Mouse (Mus musculus) embryonic stem cell, embryonic (primary cell): ENCODE data around the gene Macrod1.

Source experiments
- CTCF ChIA-PET, 4 experiments: fragments of 300-600 bp in 2 of 4; fragments of 350-600 bp in 2 of 4; sonication (Branson Sonifier 250); formaldehyde crosslinking; loops; one replicate each; lab custom pipeline; 2022; ENCODE audit warnings: inconsistent platforms in 2 of 4; lab: Charles Lee
- POLR2A ChIA-PET, 4 experiments: fragments of 300-600 bp in 2 of 4; fragments of 350-600 bp in 2 of 4; sonication (Branson Sonifier 250); formaldehyde crosslinking; loops; one replicate each; lab custom pipeline; 2022; ENCODE audit warnings: antibody characterized with exemption in 4 of 4, inconsistent platforms in 1 of 4; lab: Charles Lee

The Macrod1 gene

DNA sequence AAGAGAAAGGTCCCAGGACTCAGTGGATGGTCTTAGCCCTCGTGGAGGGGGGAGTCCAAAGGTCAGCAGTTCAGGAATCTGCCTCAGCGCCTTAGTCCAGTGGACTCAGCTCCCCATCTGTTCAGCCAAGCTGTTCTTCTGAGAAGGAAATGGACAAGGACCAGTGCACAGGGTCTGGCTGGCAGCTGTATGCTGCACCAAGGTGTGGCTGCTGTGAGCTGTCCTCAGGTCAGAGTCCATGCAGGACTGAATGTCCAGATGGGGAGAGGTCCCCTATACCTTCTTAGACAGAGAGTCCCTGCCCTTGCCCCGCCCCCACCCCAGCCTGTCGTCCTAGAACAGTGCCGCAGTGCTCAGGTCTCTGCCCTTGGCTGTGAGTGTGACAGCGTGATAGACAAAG lies 135.0 kb downstream of the Macrod1 start:
- ChIA-PET POLR2A (interaction anchor here in 3 of 4 experiments (0.5 to 8.5 kb wide), 8 partner anchors 12 to 162 kb away, joined by 3 to 41 read pairs (median 5); partner anchors contain the start of gene Otub1 (in 2 of the 3)), CTCF (interaction anchor here in 1 of 4 experiments (0.6 to 1.7 kb wide), 3 partner anchors 16 to 140 kb away, joined by 3 to 7 read pairs (median 3); no protein-coding TSS in a partner anchor)

DNA sequence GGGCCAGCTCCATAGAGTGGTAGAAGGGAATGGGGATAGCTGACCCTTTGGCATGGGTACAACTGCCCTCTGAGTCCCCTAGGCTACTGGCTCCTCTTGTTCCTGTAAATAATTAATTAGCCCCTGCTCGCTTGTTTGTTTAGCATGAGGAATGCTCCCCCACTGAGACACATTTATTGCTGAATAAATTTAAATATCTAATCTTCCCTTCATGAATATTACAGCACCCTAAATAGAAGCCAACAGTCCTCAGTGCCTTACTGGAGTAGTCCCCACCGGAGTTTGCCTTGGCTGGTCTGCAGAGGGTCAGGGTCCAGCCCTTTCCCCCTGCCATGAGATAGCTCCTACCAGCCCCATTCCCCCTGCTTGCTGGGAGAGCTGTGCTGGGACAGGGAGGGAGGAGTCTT lies 136.0 kb downstream of the Macrod1 start:
- ChIA-PET POLR2A (interaction anchor here in 3 of 4 experiments (1.1 to 8.5 kb wide), 6 partner anchors 13 to 161 kb away, joined by 3 to 41 read pairs (median 4); partner anchors contain the start of gene Otub1 (in 3 of the 3)), CTCF (interaction anchor here in 2 of 4 experiments (0.6 to 1.7 kb wide), 3 partner anchors 16 to 1489 kb away, joined by 3 to 6 read pairs (median 3); no protein-coding TSS in a partner anchor)

DNA sequence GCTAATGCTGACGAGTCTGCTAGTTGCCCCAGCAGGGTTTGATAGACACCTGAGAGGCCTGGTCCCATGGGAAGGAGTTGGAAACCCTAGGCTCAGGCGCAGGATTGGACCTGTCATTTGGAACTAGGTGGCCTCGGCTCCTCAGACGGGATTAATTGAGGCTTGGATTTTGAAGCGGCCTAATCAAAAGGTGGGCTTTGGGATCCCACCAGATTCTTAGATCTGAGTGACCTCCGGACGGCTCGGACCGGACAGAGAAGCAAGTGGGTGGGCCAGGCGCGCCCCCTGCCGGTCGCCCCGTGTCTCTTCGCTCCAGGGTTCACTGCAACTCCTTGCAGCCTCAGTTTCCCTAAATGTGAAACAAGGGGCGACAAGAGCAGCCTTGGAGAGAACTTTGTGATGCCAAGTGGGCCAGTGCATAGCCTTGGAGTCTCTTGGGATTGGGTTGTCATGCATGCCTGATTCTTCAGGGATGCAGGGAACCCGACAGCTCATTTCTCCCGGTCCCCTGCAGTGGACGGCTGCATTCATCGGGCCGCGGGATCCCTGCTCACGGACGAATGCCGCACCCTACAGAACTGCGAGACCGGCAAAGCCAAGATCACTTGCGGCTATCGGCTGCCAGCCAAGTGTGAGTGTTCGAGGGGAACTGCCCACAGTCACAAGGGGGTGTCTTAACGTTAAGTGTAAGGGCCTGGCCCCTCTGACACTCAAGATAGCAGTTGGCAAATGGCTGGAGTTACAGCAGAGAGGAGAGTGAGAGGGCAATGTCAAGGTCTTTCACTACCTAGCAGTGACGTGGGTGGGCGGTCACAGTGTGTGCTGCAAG lies 139.5 kb downstream of the Macrod1 start:
- ChIA-PET CTCF (interaction anchor here in 3 of 4 experiments (0.6 to 1.9 kb wide), 16 partner anchors 9 to 353 kb away, joined by 3 to 8 read pairs (median 3); partner anchors contain the start of gene Otub1 (in 1 of the 3)), POLR2A (interaction anchor here in 3 of 4 experiments (1.0 to 8.5 kb wide), 10 partner anchors 9 to 682 kb away, joined by 3 to 41 read pairs (median 5); partner anchors contain the start of genes Otub1 (in 2 of the 3), Cox8a (in 1 of the 3) and Macrod1 (in 1 of the 3))

DNA sequence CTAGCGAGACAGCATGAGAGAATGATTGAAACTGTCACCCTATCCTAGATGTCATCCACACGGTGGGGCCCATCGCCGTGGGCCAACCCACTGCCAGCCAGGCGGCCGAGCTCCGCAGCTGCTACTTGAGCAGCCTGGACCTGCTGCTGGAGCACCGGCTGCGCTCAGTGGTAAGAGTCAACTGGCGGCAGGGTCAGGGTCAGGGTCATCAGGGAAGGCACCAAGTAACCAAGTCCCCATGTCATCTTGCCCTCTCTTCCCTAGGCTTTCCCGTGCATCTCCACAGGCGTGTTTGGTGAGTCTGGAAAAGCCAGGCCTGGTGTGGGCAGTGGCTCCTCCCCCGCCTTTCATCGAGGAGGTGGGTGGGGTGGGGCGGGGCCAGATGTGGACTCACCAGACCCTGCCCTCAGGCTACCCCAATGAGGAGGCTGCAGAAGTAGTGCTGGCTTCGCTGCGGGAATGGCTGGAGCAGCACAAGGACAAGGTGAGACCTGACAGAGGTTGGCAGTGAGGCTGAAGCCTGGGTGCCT lies 140.2 kb downstream of the Macrod1 start:
- CTCF ChIA-PET = interaction anchor here in 3 of 4 experiments (0.8 to 1.5 kb wide), 12 partner anchors 8 to 352 kb away, joined by 3 to 4 read pairs (median 3); partner anchors contain the start of gene Otub1 (in 1 of the 3)
- POLR2A ChIA-PET = interaction anchor here in 3 of 4 experiments (0.9 to 8.5 kb wide), 15 partner anchors 8 to 683 kb away, joined by 3 to 41 read pairs (median 4); partner anchors contain the start of genes Otub1 (in 2 of the 3), Cox8a (in 1 of the 3), Macrod1 (in 1 of the 3) and Stip1 (in 1 of the 3)

DNA sequence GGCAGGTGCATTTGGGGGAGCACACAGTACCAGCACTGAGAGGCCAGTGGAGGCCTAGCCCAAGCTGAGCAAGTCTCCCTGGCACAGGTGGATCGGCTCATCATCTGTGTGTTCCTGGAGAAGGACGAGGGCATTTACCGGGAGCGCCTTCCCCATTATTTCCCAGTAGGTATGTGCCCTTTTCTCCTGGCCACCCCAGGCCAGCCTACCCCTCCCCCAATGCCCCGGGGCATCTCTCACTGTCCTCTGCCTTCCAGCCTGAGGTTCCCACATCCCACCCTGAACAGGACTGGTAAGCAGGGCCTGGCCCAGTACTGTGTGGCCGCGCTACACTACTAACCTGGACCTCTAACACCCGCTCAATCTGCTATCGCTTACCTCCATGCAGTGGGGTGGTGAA lies 140.8 kb downstream of the Macrod1 start:
- ChIA-PET POLR2A (interaction anchor here in 2 of 4 experiments (0.6 to 8.5 kb wide), 12 partner anchors 8 to 246 kb away, joined by 3 to 41 read pairs (median 4); partner anchors contain the start of genes Otub1 (in 2 of the 2), Cox8a (in 1 of the 2) and Stip1 (in 1 of the 2)), CTCF (interaction anchor here in 2 of 4 experiments (0.6 to 1.0 kb wide), 2 partner anchors 127 to 131 kb away, joined by 3 to 6 read pairs; no protein-coding TSS in a partner anchor)

DNA sequence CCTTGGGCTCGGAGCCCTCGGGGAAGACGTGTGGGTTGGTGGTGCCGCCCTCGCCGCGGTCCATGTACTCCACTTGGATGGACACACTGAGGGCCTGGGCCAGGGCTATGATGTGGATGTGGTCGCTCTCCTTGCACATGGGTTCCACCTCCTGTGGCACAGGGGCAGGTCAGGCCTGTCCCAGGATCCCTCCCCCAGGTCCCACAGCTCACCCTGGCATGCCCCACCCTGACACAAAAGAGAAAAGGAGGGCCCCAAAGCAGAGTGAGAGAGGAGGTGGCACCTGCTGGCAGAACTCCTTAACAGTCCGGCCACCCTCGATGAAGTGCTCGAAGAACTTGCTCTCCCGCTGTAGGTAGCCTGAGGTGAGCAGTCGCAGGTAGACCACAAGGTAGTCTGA lies 142.5 kb downstream of the Macrod1 start:
- ChIA-PET POLR2A (interaction anchor here in 1 of 4 experiments (0.8 to 1.0 kb wide), 2 partner anchors 10 to 132 kb away, joined by 4 read pairs; no protein-coding TSS in a partner anchor), CTCF (interaction anchor here in 2 of 4 experiments (0.5 to 1.1 kb wide), 2 partner anchors 117 to 141 kb away, joined by 3 read pairs; no protein-coding TSS in a partner anchor)

DNA sequence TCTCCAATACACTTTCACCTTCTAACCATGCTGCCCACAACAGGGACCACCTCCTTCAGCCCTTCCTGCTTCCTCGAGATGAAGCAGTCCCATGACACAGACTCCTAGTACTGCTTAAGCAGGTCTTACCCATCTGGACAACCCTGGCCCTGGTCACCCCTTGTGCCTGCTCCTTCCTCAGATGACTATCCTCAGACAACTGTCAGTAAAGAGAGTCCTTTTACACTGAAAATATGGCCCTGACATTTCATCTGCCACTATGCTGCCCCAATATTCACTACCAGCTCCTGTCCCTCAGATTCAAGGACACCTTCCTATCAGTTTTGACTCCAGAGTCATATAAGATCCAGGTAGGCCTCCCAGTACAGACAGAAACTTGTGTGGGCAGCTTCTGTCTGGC lies 143.8 kb downstream of the Macrod1 start:
- ChIA-PET CTCF (interaction anchor here in 1 of 4 experiments (1.1 kb wide), 1 partner anchor 133 kb away, joined by 3 read pairs; no protein-coding TSS in a partner anchor), POLR2A (interaction anchor here in 3 of 4 experiments (0.6 to 1.8 kb wide), 13 partner anchors 13 to 249 kb away, joined by 3 to 9 read pairs (median 3); no protein-coding TSS in a partner anchor)

DNA sequence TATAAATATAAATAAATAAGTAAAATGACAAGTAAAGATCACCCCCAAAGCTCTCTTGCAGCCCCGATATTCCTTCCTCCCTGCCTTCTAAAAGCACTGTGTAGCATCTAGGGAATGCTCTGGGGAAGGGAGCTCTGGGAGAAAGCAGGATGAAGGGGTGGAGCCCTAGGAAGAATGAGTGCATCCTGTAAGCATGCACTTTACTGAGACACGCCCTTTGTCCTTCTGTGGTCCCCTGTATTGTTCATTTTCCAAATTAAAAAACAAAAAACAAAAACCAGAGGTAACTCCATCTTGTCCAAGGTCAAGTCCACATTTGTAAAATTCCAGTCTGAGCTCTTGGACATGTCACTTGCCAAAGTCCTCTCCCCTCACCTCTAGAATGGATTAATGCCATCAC lies 148.3 kb downstream of the Macrod1 start:
- ChIA-PET POLR2A (interaction anchor here (0.7 to 7.3 kb wide), 57 partner anchors 8 to 402 kb away, joined by 3 to 96 read pairs (median 5); partner anchors contain the start of genes Cox8a (in 3 of the 4), Macrod1 (in 2 of the 4), Naa40 (in 2 of the 4) and 2700081O15Rik (in 1 of the 4)), CTCF (interaction anchor here (0.5 to 1.6 kb wide), 4 partner anchors 8 to 147 kb away, joined by 3 to 4 read pairs (median 3); no protein-coding TSS in a partner anchor)

DNA sequence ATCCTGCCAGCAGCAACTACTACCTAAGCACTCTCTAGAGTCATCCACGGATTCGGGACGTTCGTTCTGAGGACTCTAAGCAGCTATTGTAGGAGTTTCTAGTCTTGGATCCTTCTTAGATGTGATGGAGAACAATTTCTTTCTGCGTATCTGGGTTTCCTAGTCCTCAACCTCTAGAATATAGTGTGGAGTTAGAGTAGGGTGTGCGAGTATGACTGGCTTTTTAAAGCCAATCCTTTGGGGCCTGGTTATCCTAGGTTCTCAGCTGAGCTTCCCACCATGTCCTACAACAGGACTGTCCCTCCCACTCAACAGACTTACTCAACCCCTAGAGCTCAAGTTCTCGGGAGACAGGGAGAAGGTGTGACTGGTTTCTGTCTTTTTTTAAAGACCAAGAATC lies 148.7 kb downstream of the Macrod1 start:
- CTCF ChIA-PET = interaction anchor here (0.5 to 1.6 kb wide), 5 partner anchors 9 to 183 kb away, joined by 3 to 4 read pairs (median 3); no protein-coding TSS in a partner anchor
- POLR2A ChIA-PET = interaction anchor here (0.6 to 7.3 kb wide), 60 partner anchors 9 to 402 kb away, joined by 3 to 96 read pairs (median 5); partner anchors contain the start of genes Cox8a (in 3 of the 4), Macrod1 (in 2 of the 4), Naa40 (in 2 of the 4) and 2700081O15Rik (in 1 of the 4)

DNA sequence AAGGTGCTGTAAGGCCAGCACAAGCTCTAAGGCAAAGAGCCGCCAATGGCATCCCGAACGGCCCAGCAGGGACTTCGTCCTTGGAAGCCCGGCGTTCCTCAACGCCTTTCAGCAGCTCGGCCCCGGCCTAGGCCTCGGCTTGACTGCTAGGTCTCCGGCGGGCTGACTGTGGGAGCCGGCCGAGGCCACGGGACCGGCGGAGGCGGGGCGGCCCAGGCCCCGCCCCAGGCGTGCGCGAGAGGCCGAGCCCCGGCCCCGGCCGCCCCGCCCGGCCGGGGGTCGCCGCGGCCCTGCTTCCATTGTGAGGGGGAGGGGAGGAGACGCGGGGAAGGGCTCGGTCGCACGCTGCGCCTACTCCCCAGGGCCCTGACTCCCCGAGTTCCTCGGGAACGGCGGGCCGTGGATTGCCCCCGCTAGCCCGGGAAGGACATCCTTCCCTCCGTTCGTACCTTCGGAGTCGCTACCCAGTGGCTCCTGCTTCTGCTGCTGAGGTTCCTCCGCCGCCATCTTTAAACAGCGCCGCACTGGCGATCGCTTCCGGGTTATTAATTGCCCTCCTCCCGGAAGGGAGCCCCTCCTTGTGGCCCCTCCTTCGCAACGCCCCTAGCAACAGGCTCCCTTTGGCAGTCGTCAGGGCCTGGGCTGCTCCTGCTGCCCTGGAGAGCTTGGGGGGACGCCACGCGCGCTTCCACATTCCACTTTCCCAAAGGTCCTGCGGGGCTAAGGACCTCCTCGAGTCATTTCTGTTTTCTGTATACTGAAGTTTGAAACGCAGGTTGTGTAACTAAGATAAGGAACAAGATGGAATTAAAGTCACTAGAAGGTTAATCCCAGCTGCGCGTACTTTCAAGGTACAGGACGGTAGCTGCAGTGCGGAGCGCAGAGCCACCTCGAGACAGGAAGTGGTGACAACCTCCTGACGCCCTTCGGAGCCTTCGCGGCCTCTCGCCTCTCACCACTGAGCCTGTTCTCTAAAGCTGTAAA lies 149.4 kb downstream of the Macrod1 start, which contains the start of gene Otub1:
TSS of gene Otub1 (minus strand) at position 564 of the 984 bp plus-strand sequence.
- ChIA-PET CTCF (interaction anchor here in 2 of 4 experiments (0.6 to 1.6 kb wide), 9 partner anchors 9 to 226 kb away, joined by 3 to 4 read pairs (median 3); no protein-coding TSS in a partner anchor), POLR2A (interaction anchor here (0.5 to 7.3 kb wide), 101 partner anchors 9 to 401 kb away, joined by 3 to 96 read pairs (median 4); partner anchors contain the start of genes Cox8a (in 3 of the 4), 2700081O15Rik (in 2 of the 4), Macrod1 (in 2 of the 4) and Naa40 (in 2 of the 4))

DNA sequence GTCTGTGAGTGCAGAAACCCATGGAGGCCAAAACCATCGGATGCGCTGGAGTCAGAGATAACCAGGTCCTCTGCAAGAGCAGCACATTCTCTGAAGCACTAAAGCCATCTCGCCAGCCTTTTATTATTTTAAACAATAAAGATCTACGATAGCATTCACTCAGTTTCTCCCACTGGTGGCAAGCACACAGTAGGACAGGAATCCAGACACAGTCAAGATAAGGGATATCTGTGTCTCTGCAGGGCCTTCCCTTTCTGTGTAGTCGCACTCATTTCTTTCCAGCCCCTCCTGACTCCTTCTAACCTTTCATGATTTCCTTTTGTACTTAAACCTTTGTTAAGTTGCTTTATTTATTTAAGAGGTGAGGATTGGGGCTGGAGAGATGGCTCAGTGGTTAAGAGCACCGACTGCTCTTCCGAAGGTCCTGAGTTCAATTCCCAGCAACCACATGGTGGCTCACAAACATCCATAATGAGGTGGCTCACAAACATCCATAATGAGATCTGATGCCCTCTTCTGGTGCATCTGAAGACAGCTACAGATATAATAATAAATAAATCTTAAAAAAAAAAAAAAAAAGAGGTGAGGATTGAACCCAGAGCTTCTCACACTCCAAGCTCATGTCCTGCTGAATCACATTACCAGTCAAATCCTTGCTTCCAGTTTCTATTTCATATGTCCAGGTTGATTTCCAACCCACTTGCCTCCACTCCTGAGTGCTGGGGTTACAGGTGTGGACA lies 153.5 kb downstream of the Macrod1 start:
- POLR2A ChIA-PET = interaction anchor here in 3 of 4 experiments (0.6 to 1.2 kb wide), 8 partner anchors 12 to 276 kb away, joined by 3 to 5 read pairs (median 3); partner anchors contain the start of gene Kcnk4 (in 1 of the 3)
- CTCF ChIA-PET = interaction anchor here in 3 of 4 experiments (0.6 to 1.6 kb wide), 10 partner anchors 43 to 177 kb away, joined by 3 to 5 read pairs (median 4); no protein-coding TSS in a partner anchor

DNA sequence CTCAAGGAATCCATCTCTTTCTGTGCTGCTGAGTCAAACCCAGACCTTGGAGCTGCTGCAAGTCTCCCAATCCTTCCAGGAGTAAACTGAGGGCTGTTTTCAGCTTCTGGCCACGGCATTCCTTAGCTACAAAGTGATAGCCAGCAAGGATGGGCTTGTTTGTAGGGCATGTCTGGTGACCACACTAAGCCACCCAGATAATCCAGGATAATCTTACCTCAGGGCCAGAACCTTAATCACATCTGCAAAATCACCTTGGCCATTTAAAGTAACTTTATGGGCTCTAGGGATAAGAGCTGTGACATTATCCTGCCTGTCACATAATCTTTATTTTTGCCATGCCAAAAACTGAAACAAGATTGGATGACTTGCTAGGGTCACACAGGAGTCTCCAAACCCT lies 155.6 kb downstream of the Macrod1 start:
- ChIA-PET POLR2A (interaction anchor here in 1 of 4 experiments (0.9 to 1.1 kb wide), 4 partner anchors 9 to 173 kb away, joined by 3 to 5 read pairs (median 4); no protein-coding TSS in a partner anchor), CTCF (interaction anchor here in 3 of 4 experiments (0.6 to 1.2 kb wide), 5 partner anchors 42 to 660 kb away, joined by 3 to 6 read pairs (median 3); no protein-coding TSS in a partner anchor)

DNA sequence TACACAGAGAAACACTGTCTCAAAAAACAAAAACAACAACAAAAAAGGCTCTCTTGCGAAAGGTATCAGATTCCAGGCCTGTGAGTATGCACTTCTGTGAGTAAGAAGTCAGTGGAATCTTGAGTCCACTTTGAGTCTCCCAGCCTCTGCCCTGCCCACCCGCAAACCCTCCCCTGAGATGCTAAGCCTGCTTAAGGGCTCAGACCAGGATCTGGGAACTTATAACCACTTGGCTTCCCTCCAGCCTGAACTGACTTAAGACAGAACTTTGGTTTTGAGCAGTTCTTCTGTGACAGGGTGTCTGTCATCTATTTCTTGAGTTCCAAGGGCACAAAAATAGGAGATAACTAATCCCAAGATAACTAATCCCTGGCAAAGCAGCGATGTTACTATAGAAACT lies 156.4 kb downstream of the Macrod1 start:
- POLR2A ChIA-PET = interaction anchor here in 2 of 4 experiments (0.9 to 12.5 kb wide), 9 partner anchors 9 to 174 kb away, joined by 3 to 171 read pairs (median 4); partner anchors contain the start of gene Naa40 (in 1 of the 2)
- CTCF ChIA-PET = interaction anchor here (0.8 to 1.5 kb wide), 8 partner anchors 23 to 173 kb away, joined by 3 to 6 read pairs (median 3); partner anchors contain the start of genes Rcor2 (in 1 of the 4) and Stip1 (in 1 of the 4)

DNA sequence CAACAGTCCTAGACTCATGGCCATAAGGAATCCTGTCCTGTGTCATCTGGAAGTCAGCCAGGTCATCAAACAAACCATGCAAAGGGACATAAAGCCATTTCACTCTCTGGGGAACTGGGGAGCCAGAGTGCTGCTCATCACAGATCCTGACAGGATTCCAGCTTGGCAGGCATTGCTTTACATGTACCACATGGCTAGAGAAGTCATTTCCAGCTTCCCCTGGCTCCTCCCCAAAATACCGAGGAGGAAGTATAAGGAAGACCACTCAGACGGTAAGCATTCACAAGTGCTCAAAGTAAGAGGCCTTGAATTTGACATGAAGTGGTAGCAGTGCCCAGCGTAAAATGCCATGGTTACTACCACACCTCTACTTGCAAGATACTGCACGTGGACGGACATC lies 157.9 kb downstream of the Macrod1 start:
- ChIA-PET POLR2A (interaction anchor here in 3 of 4 experiments (0.6 to 12.5 kb wide), 15 partner anchors 7 to 186 kb away, joined by 3 to 171 read pairs (median 5); partner anchors contain the start of genes Naa40 (in 1 of the 3), Otub1 (in 1 of the 3) and Stip1 (in 1 of the 3)), CTCF (interaction anchor here in 3 of 4 experiments (0.5 to 1.6 kb wide), 8 partner anchors 21 to 634 kb away, joined by 3 to 6 read pairs (median 4); partner anchors contain the start of gene Stip1 (in 1 of the 3))
